Mouse (Mus musculus) ovary, postnatal 10 days (tissue): ENCODE results near the gene Cpsf4l.

Experiments
- DNase-seq: peaks from one replicate; pipeline ENCODE4 v3.0.0; 2022; ENCODE audit warnings: low spot score

Cpsf4l gene

GRCm38 (mm10) chr11:113735151-113735550, 25.3 kb upstream of the Cpsf4l start:
- no peak for DNase-seq

- no peak for DNase-seq
These were observed 24.0 kb upstream of the Cpsf4l start for GRCm38 (mm10) chr11:113733631-113734364.

- DNase-seq, result no peak
These were observed 22.3 kb upstream of the Cpsf4l start for GRCm38 (mm10) chr11:113731945-113732612.

GRCm38 (mm10) chr11:113730879-113731278, 21.1 kb upstream of the Cpsf4l start:
- DNase-seq, result no peak

GRCm38 (mm10) chr11:113729917-113730316, 20.1 kb upstream of the Cpsf4l start:
- DNase-seq, result no peak

- no peak for DNase-seq
These were observed 19.4 kb upstream of the Cpsf4l start for GRCm38 (mm10) chr11:113729239-113729638.

GRCm38 (mm10) chr11:113727992-113728391, 18.2 kb upstream of the Cpsf4l start:
- no peak for DNase-seq

- DNase-seq, result no peak
These were observed 17.4 kb upstream of the Cpsf4l start for GRCm38 (mm10) chr11:113726994-113727888.

- no peak for DNase-seq
These were observed 15.6 kb upstream of the Cpsf4l start for GRCm38 (mm10) chr11:113725235-113726048.

- no peak for DNase-seq
These were observed 12.7 kb upstream of the Cpsf4l start for GRCm38 (mm10) chr11:113722405-113723090.

- no peak for DNase-seq
These were observed 8.1 kb upstream of the Cpsf4l start for GRCm38 (mm10) chr11:113717767-113718424.

GRCm38 (mm10) chr11:113716132-113716531, 6.3 kb upstream of the Cpsf4l start:
- DNase-seq, result no peak

GRCm38 (mm10) chr11:113715078-113715674, 5.4 kb upstream of the Cpsf4l start:
- no peak for DNase-seq

GRCm38 (mm10) chr11:113711061-113711460, 1.2 kb upstream of the Cpsf4l start:
- no peak for DNase-seq

- no peak for DNase-seq
These were observed 500 bp upstream of the Cpsf4l start for GRCm38 (mm10) chr11:113710257-113710777.

- no peak for DNase-seq
These were observed 545 bp downstream of the Cpsf4l start for GRCm38 (mm10) chr11:113709272-113709671.

- DNase-seq, result no peak
These were observed 1.1 kb downstream of the Cpsf4l start for GRCm38 (mm10) chr11:113708629-113709213.

GRCm38 (mm10) chr11:113705966-113706652, 3.7 kb downstream of the Cpsf4l start:
- no peak for DNase-seq

GRCm38 (mm10) chr11:113703758-113704157, 6.1 kb downstream of the Cpsf4l start:
- DNase-seq, result no peak
